Mouse (Mus musculus) thymus, adult 2 months (tissue): ENCODE results near the gene Cmah. TPM values are rescaled to one million over a fixed set of nuclear protein-coding genes. Genes with fewer than 3 reads are reported as not detected.

ENCODE experiments used
- DNase-seq: peaks from one replicate; pipeline ENCODE4 v3.0.0; 2021
- H3K27ac ChIP-seq: fragments of 200-500 bp; 2 replicates; pipeline ENCODE4 v1.5.1; 2012; ENCODE audit warnings: low read length, control low read depth; ENCODE audit not compliant: control insufficient read depth, insufficient read depth
- H3K27me3 ChIP-seq: fragments of 200-500 bp; 2 replicates; pipeline ENCODE4 v1.6.1; 2012; ENCODE audit warnings: mild to moderate bottlenecking, low read length, moderate library complexity, mixed read lengths; ENCODE audit not compliant: control insufficient read depth, insufficient read depth
- H3K36me3 ChIP-seq: fragments of 200-500 bp; 2 replicates; pipeline ENCODE4 v1.6.1; 2012; ENCODE audit warnings: mild to moderate bottlenecking, low read length, moderate library complexity; ENCODE audit not compliant: control insufficient read depth, insufficient read depth
- H3K4me1 ChIP-seq: fragments of 200-500 bp; replicated peaks from 2 replicates; pipeline ENCODE4 v1.6.1; 2012; ENCODE audit warnings: low read length; ENCODE audit not compliant: control insufficient read depth, insufficient read depth
- H3K4me3 ChIP-seq: fragments of 200-500 bp; 2 replicates; pipeline ENCODE4 v1.5.1; 2012; ENCODE audit warnings: mild to moderate bottlenecking, low read length, control low read depth, moderate library complexity; ENCODE audit not compliant: control insufficient read depth, insufficient read depth
- CTCF ChIP-seq: fragments of 200-500 bp; IDR thresholded peaks from 2 replicates; pipeline ENCODE4 v1.5.1; 2012; ENCODE audit warnings: mild to moderate bottlenecking, control low read depth, low read length, moderate library complexity, borderline replicate concordance; ENCODE audit not compliant: control insufficient read depth, poor library complexity, insufficient read depth; ENCODE audit errors: extremely low read depth
- POLR2A ChIP-seq: fragments of 200-500 bp; IDR thresholded peaks from 2 replicates; pipeline ENCODE4 v1.6.1; 2012; ENCODE audit warnings: mild to moderate bottlenecking, low read length, control low read depth, moderate library complexity; ENCODE audit not compliant: control insufficient read depth, poor library complexity, insufficient read depth; ENCODE audit errors: extremely low read depth
- WGBS: fragments of 180-500 bp; shearing (Covaris S2); methylation state at CpG from one replicate; pipeline ENCODE4 v1.1.7; 2018; 5-methylcytosine and 5-hydroxymethylcytosine counted together
- polyA plus RNA-seq: library from polyadenylated mRNA; depleted of rRNA; stranded (reverse); fragments of >200 nt; gene quantifications from 2 replicates; pipeline ENCODE4 v1.2.3, GENCODE M21; 2012

Cmah gene
- polyA plus RNA-seq, 1 experiment = 14.7 TPM

GRCm38 (mm10) chr13:24518887-24519286 is 191.7 kb downstream of the Cmah start:
- DNase-seq = peak; percentile 60
- TF ChIP-seq CTCF (no peak), POLR2A (no peak)
- H3K36me3 ChIP-seq = no peaks in the 10 kb centered on the region
- peaks cover 4% of the 10 kb centered on the region for H3K4me1 ChIP-seq
- 44% methylated on average over 6 of the region's 6 CpGs for WGBS
- H3K27ac ChIP-seq = no peak overlapping the region
- H3K4me3 ChIP-seq = no peak overlapping the region
- no peaks in the 10 kb centered on the region for H3K27me3 ChIP-seq

GRCm38 (mm10) chr13:24519976-24520647 is 192.9 kb downstream of the Cmah start:
- no peak for TF ChIP-seq POLR2A
- TF ChIP-seq CTCF = no peak
- WGBS = 94% methylated on average over 14 of the region's 14 CpGs
- Histone ChIP-seq H3K4me1 (peaks cover 3% of the 10 kb centered on the region), H3K36me3 (no peaks in the 10 kb centered on the region), H3K27ac (no peak overlapping the region), H3K4me3 (no peak overlapping the region), H3K27me3 (no peaks in the 10 kb centered on the region)
- DNase-seq = no peak

GRCm38 (mm10) chr13:24520796-24521195 is 193.6 kb downstream of the Cmah start:
- Histone ChIP-seq H3K4me3 (no peak overlapping the region), H3K27me3 (no peaks in the 10 kb centered on the region), H3K36me3 (no peaks in the 10 kb centered on the region), H3K27ac (no peak overlapping the region), H3K4me1 (0 out of 2 replicates have a peak, but pooled peaks cover 2% of the 10 kb centered on the region)
- TF ChIP-seq POLR2A (no peak), CTCF (no peak)
- 89% methylated on average over 10 of the region's 10 CpGs for WGBS
- no peak for DNase-seq

- H3K4me1 ChIP-seq = peaks cover 5% of the 10 kb centered on the region; the same call in 1 of the 2 replicates
- H3K27ac ChIP-seq = no peak overlapping the region
- no peak overlapping the region for H3K4me3 ChIP-seq
- H3K36me3 ChIP-seq = no peaks in the 10 kb centered on the region
- no peaks in the 10 kb centered on the region for H3K27me3 ChIP-seq
- TF ChIP-seq CTCF (no peak), POLR2A (no peak)
- no peak for DNase-seq
- WGBS = 93% methylated on average over 18 of the region's 18 CpGs
These were observed 194.5 kb downstream of the Cmah start for GRCm38 (mm10) chr13:24521446-24522342.

GRCm38 (mm10) chr13:24522343-24522837 is 195.2 kb downstream of the Cmah start:
- Histone ChIP-seq H3K4me1 (peaks cover 5% of the 10 kb centered on the region; the same call in 1 of the 2 replicates), H3K36me3 (no peaks in the 10 kb centered on the region), H3K27me3 (no peaks in the 10 kb centered on the region), H3K27ac (no peak overlapping the region), H3K4me3 (no peak overlapping the region)
- WGBS = 94% methylated on average over 7 of the region's 7 CpGs
- DNase-seq = no peak
- TF ChIP-seq CTCF (no peak), POLR2A (no peak)

- 97% methylated on average over 4 of the region's 4 CpGs for WGBS
- Histone ChIP-seq H3K4me3 (no peak overlapping the region), H3K27me3 (no peaks in the 10 kb centered on the region), H3K27ac (no peak overlapping the region), H3K4me1 (peaks cover 7% of the 10 kb centered on the region), H3K36me3 (no peaks in the 10 kb centered on the region)
- TF ChIP-seq CTCF = no peak
- TF ChIP-seq POLR2A = no peak
- no peak for DNase-seq
These were observed 196.5 kb downstream of the Cmah start for GRCm38 (mm10) chr13:24523587-24524221.
